Mouse (Mus musculus) kidney, postnatal 0 days (tissue): ENCODE data around the gene 4930535I16Rik. TPM values are rescaled to one million over a fixed set of nuclear protein-coding genes. Genes with fewer than 3 reads are reported as not detected.
A peak's percentile ranks its signal among the peaks of the same experiment; 100 is the strongest.

Experiments
- ATAC-seq: fragments of 200-750 bp; cut with Nextera tagmentation; replicated peaks from 2 replicates; pipeline ENCODE4 v1.8.0; 2017; ENCODE audit warnings: low read depth, moderate number of reproducible peaks, moderate TSS enrichment, moderate library complexity; ENCODE audit not compliant: low FRiP score
- DNase-seq: peaks from one replicate; pipeline ENCODE4 v3.0.0-alpha.2; 2016; ENCODE audit warnings: low spot score
- H3K27ac ChIP-seq: fragments of 300-500 bp; sonication (generic); 2 replicates; pipeline ENCODE4 v1.5.1; 2014; ENCODE audit warnings: mild to moderate bottlenecking
- H3K27me3 ChIP-seq: fragments of 300-500 bp; sonication (generic); 2 replicates; pipeline ENCODE4 v1.6.1; 2014; ENCODE audit warnings: low read length, mixed read lengths; ENCODE audit not compliant: insufficient read depth
- H3K36me3 ChIP-seq: fragments of 300-500 bp; sonication (generic); 2 replicates; pipeline ENCODE4 v1.6.1; 2014; ENCODE audit warnings: low read length, mixed read lengths; ENCODE audit not compliant: insufficient read depth
- H3K4me1 ChIP-seq: fragments of 300-500 bp; sonication (generic); replicated peaks from 2 replicates; pipeline ENCODE4 v1.6.1; 2014; ENCODE audit warnings: antibody characterized with exemption, low read length, mixed read lengths; ENCODE audit not compliant: insufficient read depth
- H3K4me2 ChIP-seq: fragments of 300-500 bp; sonication (generic); 2 replicates; pipeline ENCODE4 v1.6.1; 2014; ENCODE audit warnings: mild to moderate bottlenecking, low read length, moderate library complexity, mixed read lengths
- H3K4me3 ChIP-seq: fragments of 300-500 bp; sonication (generic); replicated peaks from 2 replicates; pipeline ENCODE4 v1.5.1; 2014; ENCODE audit warnings: low read depth, low read length
- H3K9ac ChIP-seq: fragments of 300-500 bp; sonication (generic); 2 replicates; pipeline ENCODE4 v1.6.1; 2014; ENCODE audit warnings: low read depth, low read length
- H3K9me3 ChIP-seq: fragments of 300-500 bp; sonication (generic); replicated peaks from 2 replicates; pipeline ENCODE4 v1.6.1; 2016; ENCODE audit warnings: low read length, inconsistent platforms, mixed read lengths
- CTCF ChIP-seq: IDR thresholded peaks from 2 replicates; pipeline ENCODE4 v1.5.1; 2016; ENCODE audit warnings: antibody characterized with exemption, low read depth, mild to moderate bottlenecking, moderate library complexity
- WGBS: fragments of 180-500 bp; shearing (Covaris S2); extraction: QIAGEN DNeasy Blood & Tissue Kit; methylation state at CpG from one replicate; pipeline ENCODE4 v1.1.7; 2014; 5-methylcytosine and 5-hydroxymethylcytosine counted together
- polyA plus RNA-seq: library from polyadenylated mRNA; unstranded; fragments of >200 nt; fragmentation: Nextera tagmentation; extraction: Ambion mirVana; gene quantifications from 2 replicates; pipeline ENCODE4 v1.2.1, GENCODE M21; 2015

Gene 4930535I16Rik
- polyA plus RNA-seq, 1 experiment from 2014 or later, result not detected

- Histone ChIP-seq H3K27me3 (no peaks in the 10 kb centered on the region), H3K4me2 (peak within 1 kb of the TSS; percentile 81), H3K4me3 (peak within 1 kb of the TSS; percentile 95), H3K9me3 (no peaks in the 10 kb centered on the region), H3K9ac (peak within 1 kb of the TSS; percentile 94), H3K27ac (peak within 1 kb of the TSS; percentile 89), H3K36me3 (peaks cover 18% of the 10 kb centered on the region), H3K4me1 (peaks cover 15% of the 10 kb centered on the region)
- ATAC-seq (peak; percentile 100), DNase-seq (peak; percentile 99)
- 0 out of 2 replicates have a peak, but pooled peaks have one; percentile 1 for TF ChIP-seq CTCF
- WGBS, result under 1% methylated on average over 47 of the region's 49 CpGs
Measured at GRCm38 (mm10) chr4:123916748-123917547, 874 bp downstream of the 4930535I16Rik start, which contains the start of gene Rragc. TSS of gene Rragc (plus strand) at chr4:123917446.

GRCm38 (mm10) chr4:123912431-123912830 is 5.4 kb downstream of the 4930535I16Rik start:
- ATAC-seq (no peak), DNase-seq (no peak)
- Histone ChIP-seq H3K4me1 (peaks cover 6% of the 10 kb centered on the region; the same call in 1 of the 2 replicates), H3K9me3 (no peaks in the 10 kb centered on the region), H3K36me3 (peaks cover 8% of the 10 kb centered on the region; the same call in 1 of the 2 replicates), H3K27ac (no peak overlapping the region), H3K27me3 (no peaks in the 10 kb centered on the region), H3K4me3 (no peak overlapping the region), H3K4me2 (no peak overlapping the region), H3K9ac (no peak overlapping the region)
- 54% methylated on average over 2 of the region's 2 CpGs for WGBS
- TF ChIP-seq CTCF, result no peak

GRCm38 (mm10) chr4:123911503-123911902 is 6.3 kb downstream of the 4930535I16Rik start:
- H3K36me3 ChIP-seq, result peaks cover 8% of the 10 kb centered on the region; the same call in 1 of the 2 replicates

GRCm38 (mm10) chr4:123905126-123905668 is 12.6 kb downstream of the 4930535I16Rik start:
- Histone ChIP-seq H3K4me1 (peaks cover 10% of the 10 kb centered on the region; the same call in 1 of the 2 replicates), H3K27me3 (no peaks in the 10 kb centered on the region), H3K27ac (peak overlapping the region; percentile 88), H3K9ac (peak overlapping the region; percentile 81), H3K4me2 (peak overlapping the region; percentile 71), H3K9me3 (no peaks in the 10 kb centered on the region), H3K4me3 (peak overlapping the region; percentile 75), H3K36me3 (no peaks in the 10 kb centered on the region)
- ATAC-seq (no peak), DNase-seq (peak; percentile 61)
- under 1% methylated on average over 41 of the region's 53 CpGs for WGBS
- TF ChIP-seq CTCF, result no peak

More at GRCm38 (mm10) chr4:123911503-123911902, 6.3 kb downstream of the 4930535I16Rik start:
- H3K9me3 ChIP-seq, result no peaks in the 10 kb centered on the region
- H3K4me1 ChIP-seq, result peaks cover 5% of the 10 kb centered on the region; the same call in 1 of the 2 replicates
- no peak overlapping the region for H3K27ac ChIP-seq
- no peak for DNase-seq
- no peak overlapping the region for H3K4me3 ChIP-seq
- no peak overlapping the region for H3K4me2 ChIP-seq
- no peaks in the 10 kb centered on the region for H3K27me3 ChIP-seq
- H3K9ac ChIP-seq, result no peak overlapping the region
- 91% methylated on average over 4 of the region's 4 CpGs for WGBS
- ATAC-seq, result no peak
- no peak for TF ChIP-seq CTCF

- H3K4me1 ChIP-seq, result peaks cover 10% of the 10 kb centered on the region; the same call in 1 of the 2 replicates
- peak within 1 kb of the TSS; percentile 75 for H3K4me3 ChIP-seq
- peak within 1 kb of the TSS; percentile 71 for H3K4me2 ChIP-seq
- no peaks in the 10 kb centered on the region for H3K36me3 ChIP-seq
- peak within 1 kb of the TSS; percentile 88 for H3K27ac ChIP-seq
- peak within 1 kb of the TSS; percentile 81 for H3K9ac ChIP-seq
- no peaks in the 10 kb centered on the region for H3K27me3 ChIP-seq
- peak; percentile 98 for DNase-seq
- H3K9me3 ChIP-seq, result no peaks in the 10 kb centered on the region
- peak; percentile 100 for ATAC-seq
- WGBS, result 2% methylated on average over 48 of the region's 49 CpGs
- TF ChIP-seq CTCF, result no peak
Measured at GRCm38 (mm10) chr4:123904333-123905125, 13.3 kb downstream of the 4930535I16Rik start, which contains the start of gene Mycbp. TSS of gene Mycbp (plus strand) at chr4:123904832.

DNA sequence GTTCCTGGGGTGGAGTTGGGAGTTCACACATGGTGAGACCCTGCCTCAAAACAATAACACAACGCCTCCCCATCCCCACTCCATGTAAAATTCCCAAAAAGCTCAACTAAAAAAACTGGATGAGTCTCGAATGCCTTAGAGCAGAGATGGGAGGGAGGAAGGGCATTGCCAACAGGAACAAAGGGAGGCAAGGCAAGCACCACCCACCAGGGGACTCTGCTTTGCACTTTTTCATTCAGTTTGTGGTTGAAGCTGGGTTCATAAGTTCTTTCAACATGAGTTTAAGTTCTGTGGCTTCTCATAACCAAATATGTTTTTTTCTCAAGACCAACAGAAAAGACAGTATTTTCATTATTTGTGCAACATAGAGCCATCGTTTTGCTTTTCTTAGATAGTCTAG is 14.4 kb downstream of the 4930535I16Rik start:
- WGBS, result 85% methylated on average over 3 of the region's 3 CpGs
- DNase-seq (no peak), ATAC-seq (no peak)
- Histone ChIP-seq H3K4me1 (peaks cover 10% of the 10 kb centered on the region; the same call in 1 of the 2 replicates), H3K36me3 (no peaks in the 10 kb centered on the region), H3K4me3 (no peak overlapping the region), H3K9ac (no peak overlapping the region), H3K27ac (no peak overlapping the region), H3K27me3 (no peaks in the 10 kb centered on the region), H3K9me3 (no peaks in the 10 kb centered on the region), H3K4me2 (no peak overlapping the region)
- no peak for TF ChIP-seq CTCF
